Mouse (Mus musculus) forebrain, embryonic 13.5 days (tissue): ENCODE data around the gene Fam43b. TPM values are rescaled to one million over a fixed set of nuclear protein-coding genes. Genes with fewer than 3 reads are reported as not detected.
A peak's percentile ranks its signal among the peaks of the same experiment; 100 is the strongest.
"Not testable (repeated sequence)": the region's sequence is repeated elsewhere in the genome, so short reads cannot be mapped to it uniquely, and the experiment has no call there.

Experiments
- ATAC-seq: fragments of 200-750 bp; cut with Nextera tagmentation; 2 replicates; pipeline ENCODE4 v1.8.0; 2017
- H3K27ac ChIP-seq: fragments of 300-500 bp; sonication (generic); 2 replicates; pipeline ENCODE4 v1.5.1; 2015; ENCODE audit warnings: inconsistent platforms, mild to moderate bottlenecking, moderate library complexity
- H3K27me3 ChIP-seq: fragments of 300-500 bp; sonication (generic); 2 replicates; pipeline ENCODE4 v1.6.1; 2015; ENCODE audit warnings: mild to moderate bottlenecking, inconsistent platforms
- H3K36me3 ChIP-seq: fragments of 300-500 bp; sonication (generic); 2 replicates; pipeline ENCODE4 v1.6.1; 2015; ENCODE audit warnings: mild to moderate bottlenecking, inconsistent platforms; ENCODE audit not compliant: poor library complexity, severe bottlenecking
- H3K4me1 ChIP-seq: fragments of 300-500 bp; sonication (generic); 2 replicates; pipeline ENCODE4 v1.6.1; 2015; ENCODE audit warnings: inconsistent platforms
- H3K4me2 ChIP-seq: fragments of 300-500 bp; sonication (generic); 2 replicates; pipeline ENCODE4 v1.6.1; 2015; ENCODE audit warnings: inconsistent platforms, mild to moderate bottlenecking, moderate library complexity
- H3K4me3 ChIP-seq: fragments of 300-500 bp; sonication (generic); 2 replicates; pipeline ENCODE4 v1.5.1; 2015; ENCODE audit warnings: mild to moderate bottlenecking, inconsistent platforms
- H3K9ac ChIP-seq: fragments of 300-500 bp; sonication (generic); 2 replicates; pipeline ENCODE4 v1.6.1; 2015; ENCODE audit warnings: mild to moderate bottlenecking, inconsistent platforms
- H3K9me3 ChIP-seq: fragments of 300-500 bp; sonication (generic); replicated peaks from 2 replicates; pipeline ENCODE4 v1.6.1; 2016; ENCODE audit warnings: inconsistent platforms
- WGBS: fragments of 180-500 bp; shearing (Covaris S2); methylation state at CpG from one replicate; pipeline ENCODE4 v1.1.7; 2015; 5-methylcytosine and 5-hydroxymethylcytosine counted together
- polyA plus RNA-seq: library from polyadenylated mRNA; unstranded; fragments of >200 nt; fragmentation: Nextera tagmentation; extraction: Ambion mirVana; gene quantifications from 2 replicates; pipeline ENCODE4 v1.2.1, GENCODE M21; 2015

Fam43b gene
- 0.84 and 0.96 TPM in 2 replicates for polyA plus RNA-seq

- H3K4me1 ChIP-seq, result peaks cover 21% of the 10 kb centered on the region
- no peak within 1 kb of the TSS for H3K27ac ChIP-seq
- H3K4me2 ChIP-seq, result peak within 1 kb of the TSS; percentile 65
- peak within 1 kb of the TSS; percentile 37 for H3K4me3 ChIP-seq
- peaks cover 79% of the 10 kb centered on the region for H3K27me3 ChIP-seq
- peak within 1 kb of the TSS; percentile 48 for H3K9ac ChIP-seq
- ATAC-seq, result peak; percentile 43; the same call in 1 of the 2 replicates
- no peaks in the 10 kb centered on the region for H3K9me3 ChIP-seq
- H3K36me3 ChIP-seq, result no peaks in the 10 kb centered on the region
- WGBS, result 1% methylated on average over 46 of the region's 46 CpGs
These were observed at the start of gene Fam43b for GRCm38 (mm10) chr4:138395971-138396645. Gene Fam43b (minus strand): TSS chr4:138396528.

GRCm38 (mm10) chr4:138444941-138445340, 48.6 kb upstream of the Fam43b start:
- no peak for ATAC-seq
- 8% methylated on average over 5 of the region's 5 CpGs for WGBS
- no peaks in the 10 kb centered on the region for H3K9me3 ChIP-seq
- no peak overlapping the region for H3K4me2 ChIP-seq
- no peak overlapping the region for H3K4me3 ChIP-seq
- H3K27me3 ChIP-seq, result 0 out of 2 replicates have a peak, but pooled peaks cover 4% of the 10 kb centered on the region
- H3K36me3 ChIP-seq, result peaks cover 31% of the 10 kb centered on the region
- no peak overlapping the region for H3K9ac ChIP-seq
- peaks cover 25% of the 10 kb centered on the region for H3K4me1 ChIP-seq
- H3K27ac ChIP-seq, result no peak overlapping the region

GRCm38 (mm10) chr4:138440062-138440461, 43.7 kb upstream of the Fam43b start:
- H3K4me2 ChIP-seq, result no peak overlapping the region
- no peak for ATAC-seq
- H3K4me3 ChIP-seq, result no peak overlapping the region
- H3K27ac ChIP-seq, result no peak overlapping the region
- peaks cover 12% of the 10 kb centered on the region for H3K4me1 ChIP-seq
- 0 out of 2 replicates have a peak, but pooled peaks cover 4% of the 10 kb centered on the region for H3K27me3 ChIP-seq
- H3K36me3 ChIP-seq, result peaks cover 71% of the 10 kb centered on the region
- H3K9me3 ChIP-seq, result no peaks in the 10 kb centered on the region
- H3K9ac ChIP-seq, result no peak overlapping the region
- 92% methylated on average over 3 of the region's 3 CpGs for WGBS

- peak; percentile 95 for ATAC-seq
- Histone ChIP-seq H3K4me1 (peaks cover 19% of the 10 kb centered on the region), H3K27me3 (0 out of 2 replicates have a peak, but pooled peaks cover 6% of the 10 kb centered on the region), H3K4me2 (peak within 1 kb of the TSS; percentile 96), H3K36me3 (peaks cover 36% of the 10 kb centered on the region), H3K27ac (peak within 1 kb of the TSS; percentile 78), H3K4me3 (peak within 1 kb of the TSS; percentile 98), H3K9me3 (no peaks in the 10 kb centered on the region), H3K9ac (peak within 1 kb of the TSS; percentile 85)
- WGBS, result 1% methylated on average over 64 of the region's 64 CpGs
These were observed 38.3 kb upstream of the Fam43b start, which contains the start of gene Mul1 for GRCm38 (mm10) chr4:138434347-138435316. Gene Mul1 (plus strand): TSS chr4:138434671.

- ATAC-seq, result no peak
- Histone ChIP-seq H3K4me2 (no peak overlapping the region), H3K27ac (no peak overlapping the region), H3K4me1 (peaks cover 23% of the 10 kb centered on the region), H3K9me3 (no peaks in the 10 kb centered on the region), H3K9ac (no peak overlapping the region), H3K27me3 (peaks cover 9% of the 10 kb centered on the region), H3K36me3 (peaks cover 3% of the 10 kb centered on the region), H3K4me3 (no peak overlapping the region)
- 55% methylated on average over 8 of the region's 8 CpGs for whole genome bisulfite sequencing
These were observed 35.0 kb upstream of the Fam43b start for GRCm38 (mm10) chr4:138431340-138431739.

GRCm38 (mm10) chr4:138429778-138430177, 33.5 kb upstream of the Fam43b start:
- Histone ChIP-seq H3K36me3 (no peaks in the 10 kb centered on the region), H3K4me3 (no peak overlapping the region), H3K9me3 (no peaks in the 10 kb centered on the region), H3K4me2 (no peak overlapping the region), H3K4me1 (0 out of 2 replicates have a peak, but pooled peaks cover 9% of the 10 kb centered on the region), H3K9ac (no peak overlapping the region), H3K27ac (no peak overlapping the region), H3K27me3 (peaks cover 9% of the 10 kb centered on the region)
- ATAC-seq, result no peak
- WGBS, result 50% methylated on average over 3 of the region's 3 CpGs

GRCm38 (mm10) chr4:138426778-138427705, 30.7 kb upstream of the Fam43b start:
- Histone ChIP-seq H3K27me3 (peaks cover 14% of the 10 kb centered on the region), H3K9ac (no peak overlapping the region), H3K4me2 (no peak overlapping the region), H3K27ac (no peak overlapping the region), H3K4me1 (0 out of 2 replicates have a peak, but pooled peaks cover 5% of the 10 kb centered on the region), H3K4me3 (no peak overlapping the region), H3K36me3 (no peaks in the 10 kb centered on the region), H3K9me3 (no peaks in the 10 kb centered on the region; the same call in 1 of the 2 replicates)
- WGBS, result 43% methylated on average over 22 of the region's 22 CpGs
- ATAC-seq, result peak; percentile 61; the same call in 1 of the 2 replicates

GRCm38 (mm10) chr4:138425604-138426003, 29.3 kb upstream of the Fam43b start:
- not testable (repeated sequence) for H3K27ac ChIP-seq, H3K36me3 ChIP-seq, ATAC-seq, H3K4me3 ChIP-seq, H3K9me3 ChIP-seq, H3K9ac ChIP-seq, H3K4me1 ChIP-seq, H3K4me2 ChIP-seq
- peaks cover 12% of the 10 kb centered on the region for H3K27me3 ChIP-seq
- 88% methylated on average over 14 of the region's 14 CpGs for WGBS

- H3K4me2 ChIP-seq, result no peak overlapping the region
- WGBS, result 84% methylated on average over 6 of the region's 6 CpGs
- no peak overlapping the region for H3K27ac ChIP-seq
- no peak overlapping the region for H3K4me3 ChIP-seq
- no peaks in the 10 kb centered on the region; the same call in 1 of the 2 replicates for H3K9me3 ChIP-seq
- H3K9ac ChIP-seq, result no peak overlapping the region
- peaks cover 12% of the 10 kb centered on the region for H3K27me3 ChIP-seq
- ATAC-seq, result no peak
- H3K4me1 ChIP-seq, result 0 out of 2 replicates have a peak, but pooled peaks cover 5% of the 10 kb centered on the region
- no peaks in the 10 kb centered on the region for H3K36me3 ChIP-seq
These were observed 28.7 kb upstream of the Fam43b start for GRCm38 (mm10) chr4:138425028-138425427.

- Histone ChIP-seq H3K4me3 (no peak overlapping the region), H3K4me2 (no peak overlapping the region), H3K27me3 (peaks cover 34% of the 10 kb centered on the region), H3K36me3 (no peaks in the 10 kb centered on the region), H3K27ac (no peak overlapping the region), H3K9me3 (no peaks in the 10 kb centered on the region; the same call in 1 of the 2 replicates), H3K4me1 (peaks cover 8% of the 10 kb centered on the region; the same call in 1 of the 2 replicates), H3K9ac (no peak overlapping the region)
- ATAC-seq, result no peak
- WGBS, result 49% methylated on average over 11 of the region's 11 CpGs
These were observed 22.1 kb upstream of the Fam43b start for GRCm38 (mm10) chr4:138418340-138418957.

GRCm38 (mm10) chr4:138417882-138418281, 21.6 kb upstream of the Fam43b start:
- peaks cover 8% of the 10 kb centered on the region; the same call in 1 of the 2 replicates for H3K4me1 ChIP-seq
- WGBS, result 82% methylated on average over 4 of the region's 4 CpGs
- no peak overlapping the region for H3K27ac ChIP-seq
- H3K9ac ChIP-seq, result no peak overlapping the region
- H3K4me3 ChIP-seq, result no peak overlapping the region
- peaks cover 37% of the 10 kb centered on the region for H3K27me3 ChIP-seq
- no peaks in the 10 kb centered on the region; the same call in 1 of the 2 replicates for H3K9me3 ChIP-seq
- H3K4me2 ChIP-seq, result no peak overlapping the region
- no peak for ATAC-seq
- no peaks in the 10 kb centered on the region for H3K36me3 ChIP-seq
